Mouse (Mus musculus): ENCODE data around the gene Fbxl8.

Gene Fbxl8

DNA sequence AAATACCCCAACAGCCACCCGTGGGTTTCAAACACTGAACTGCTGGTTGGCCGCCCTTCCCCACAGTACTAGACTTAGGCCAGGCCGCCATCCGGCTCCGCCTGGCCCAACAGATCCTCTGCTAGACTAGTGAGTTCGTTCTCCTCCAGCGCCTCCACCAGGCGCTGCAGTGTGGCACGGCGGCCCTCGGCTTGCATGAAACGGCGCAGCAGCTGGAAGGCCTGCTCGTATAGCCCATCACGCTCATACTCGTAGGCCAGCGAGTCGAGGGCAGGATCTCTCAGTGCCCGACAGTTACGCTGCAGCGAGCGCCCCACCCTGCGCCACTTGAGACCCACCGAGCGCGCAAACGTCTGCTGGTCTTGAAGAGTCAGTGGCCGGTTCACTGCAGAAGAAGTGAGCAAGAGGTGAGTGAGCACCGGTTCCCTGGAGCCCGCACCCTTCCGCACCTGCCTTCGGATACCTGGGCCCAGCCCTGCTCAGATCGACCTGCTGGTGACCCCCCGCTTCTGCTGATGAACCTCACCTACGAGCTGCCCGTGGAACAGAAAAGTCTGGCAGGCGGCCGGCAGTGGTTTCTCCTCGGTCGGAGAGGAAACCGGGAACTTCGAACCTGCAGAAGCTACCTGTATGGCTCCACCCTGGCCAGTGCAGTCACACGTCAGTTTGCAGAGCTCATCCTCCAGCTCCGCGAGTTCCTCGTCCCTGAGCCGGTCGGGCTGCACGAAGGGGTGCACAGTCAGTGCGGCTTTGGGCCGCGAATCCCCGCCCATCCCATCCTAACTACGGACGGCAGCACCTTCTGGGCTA is 5.3 kb upstream of the Fbxl8 start:
- no peak for DNase-seq

DNA sequence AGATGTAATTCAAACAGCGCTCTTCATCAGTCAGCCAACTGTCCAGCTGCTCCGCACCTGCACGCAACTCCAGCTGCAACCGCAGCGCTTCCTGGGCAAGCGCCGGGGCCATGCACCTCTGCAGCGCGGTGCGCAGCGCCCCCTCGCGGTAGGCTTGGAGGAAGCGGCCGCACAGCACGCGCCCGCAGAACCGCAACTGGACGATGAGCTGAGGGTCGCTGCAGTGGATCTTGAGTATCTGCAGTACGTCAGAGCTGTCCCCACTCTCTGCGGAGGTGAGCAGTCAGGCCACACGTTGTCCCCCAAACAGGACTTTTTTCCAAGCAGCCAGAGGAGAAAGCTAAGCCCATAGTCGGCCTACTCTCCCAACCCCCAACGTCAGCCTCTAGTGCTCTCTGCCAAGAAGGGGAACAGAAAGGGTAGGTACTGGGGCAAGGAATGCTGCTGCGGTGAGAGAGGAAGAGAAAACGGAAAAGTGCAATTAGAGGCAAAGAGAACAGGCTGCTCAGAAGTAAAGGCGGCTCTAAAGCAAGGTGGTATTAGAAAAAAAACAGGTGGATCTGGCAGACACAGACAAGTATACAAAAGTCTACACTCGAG is 4.6 kb upstream of the Fbxl8 start:
- DNase-seq = peak; percentile 76

GRCm38 (mm10) chr8:105260371-105261099 is 3.9 kb upstream of the Fbxl8 start:
- no peak for DNase-seq

DNA sequence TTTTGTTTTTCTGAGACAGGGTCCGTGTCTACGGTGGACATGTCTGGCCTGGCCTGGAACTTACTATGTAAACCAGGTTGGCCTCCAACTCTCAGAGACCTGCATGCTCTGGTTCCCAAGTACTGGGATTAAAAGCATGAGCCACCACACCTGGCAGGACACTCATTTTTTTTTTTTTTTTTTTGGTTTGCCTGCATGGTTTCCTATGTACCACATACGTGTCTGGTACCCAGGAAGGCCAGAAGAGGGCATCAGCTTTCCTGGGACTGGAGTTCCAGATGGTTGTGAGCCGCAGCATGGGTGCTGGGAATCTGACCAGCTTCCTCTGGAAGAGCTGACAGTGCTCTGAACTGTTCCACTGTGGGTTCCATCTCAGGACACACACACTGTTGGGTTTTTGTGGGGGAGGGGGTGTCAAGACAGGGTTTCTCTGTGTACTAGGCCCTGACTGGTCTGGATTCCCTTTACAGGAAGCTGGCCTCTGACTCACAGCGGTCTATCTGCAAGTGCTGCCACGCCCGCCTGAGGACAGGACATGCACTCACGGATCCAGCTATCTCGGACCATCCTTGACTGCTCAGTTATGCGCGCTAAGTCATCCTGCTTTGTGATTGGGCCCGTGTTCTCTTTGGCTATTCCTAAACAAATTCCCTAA is 3.0 kb upstream of the Fbxl8 start:
- no peak for DNase-seq

- DNase-seq = no peak
These were observed 1.1 kb upstream of the Fbxl8 start for GRCm38 (mm10) chr8:105263244-105263912.

DNA sequence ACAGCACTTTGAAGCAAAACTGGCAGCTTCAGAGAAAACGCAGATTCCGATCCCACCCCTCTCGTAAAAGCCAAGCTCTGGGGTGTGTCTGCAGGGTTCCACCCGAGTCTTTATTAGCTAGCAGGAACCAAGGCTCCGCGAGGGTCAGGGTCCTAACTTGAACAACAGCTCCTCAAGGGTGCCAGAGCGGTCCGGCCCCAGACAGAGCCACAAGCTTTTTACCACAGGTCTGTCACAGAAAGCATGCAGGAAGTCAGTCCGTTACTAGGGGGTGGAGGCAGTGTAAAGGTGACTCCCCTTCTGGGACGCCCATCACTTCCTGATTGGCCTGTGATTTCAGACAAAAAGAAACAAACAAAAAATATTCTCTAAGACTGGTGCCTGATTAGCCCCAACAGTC is 680 bp downstream of the Fbxl8 start:
- DNase-seq = peak; percentile 42

- no peak for DNase-seq
These were observed 2.3 kb downstream of the Fbxl8 start for GRCm38 (mm10) chr8:105266775-105267174.

DNA sequence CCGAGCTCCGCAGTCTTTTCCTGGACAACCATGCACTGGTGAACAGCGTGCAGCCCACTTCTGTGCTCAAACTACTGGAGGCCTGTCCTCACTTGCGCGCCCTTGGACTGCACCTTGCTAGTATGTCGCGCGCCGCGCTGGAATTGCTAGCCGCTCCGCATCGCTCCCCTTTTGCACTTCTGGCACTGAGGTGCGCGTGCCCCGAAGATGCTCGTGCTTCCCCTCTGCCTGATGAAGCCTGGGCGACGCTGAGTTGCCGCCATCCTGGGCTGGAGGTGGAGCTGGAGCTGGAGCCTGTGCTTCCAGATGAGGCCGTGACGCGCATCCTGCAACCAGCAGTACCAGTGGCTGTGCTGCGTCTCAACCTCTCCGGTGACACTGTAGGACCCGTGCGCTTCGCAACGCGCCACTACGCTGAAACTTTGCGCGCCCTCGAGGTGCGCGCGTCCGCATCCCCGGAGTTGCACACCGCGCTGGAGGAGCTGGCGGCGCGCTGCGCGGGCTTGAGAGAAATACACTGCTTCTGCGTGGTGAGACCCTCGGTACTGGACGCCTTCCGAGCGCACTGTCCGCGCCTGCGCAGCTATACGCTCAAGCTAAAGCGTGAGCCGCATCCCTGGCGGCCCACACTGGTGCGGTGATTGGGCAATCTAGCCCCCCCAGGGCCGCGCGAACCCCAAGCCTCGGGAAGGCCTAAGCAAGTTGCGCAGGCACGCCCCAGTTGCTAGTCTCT is 4.1 kb downstream of the Fbxl8 start:
- peak; percentile 41 for DNase-seq

DNA sequence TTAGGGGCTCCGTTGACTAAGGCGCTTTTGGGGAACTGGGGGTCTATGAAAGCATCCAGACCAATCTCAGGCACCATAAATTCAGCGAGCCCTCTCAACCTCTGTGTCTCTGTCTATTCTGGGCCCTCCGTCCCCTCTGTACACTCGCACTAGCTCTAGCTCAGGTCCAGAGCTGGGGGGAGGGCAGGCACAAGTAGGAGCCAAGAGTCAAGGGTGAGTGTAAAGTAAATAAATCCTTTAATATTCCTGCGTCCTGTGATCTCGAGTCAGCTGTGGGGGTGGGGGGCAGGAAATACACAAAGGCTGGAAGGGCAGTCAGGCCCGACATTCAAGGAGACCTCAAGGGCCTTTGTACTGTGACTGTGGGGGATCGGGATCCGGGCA is 4.6 kb downstream of the Fbxl8 start:
- DNase-seq = peak; percentile 44

DNA sequence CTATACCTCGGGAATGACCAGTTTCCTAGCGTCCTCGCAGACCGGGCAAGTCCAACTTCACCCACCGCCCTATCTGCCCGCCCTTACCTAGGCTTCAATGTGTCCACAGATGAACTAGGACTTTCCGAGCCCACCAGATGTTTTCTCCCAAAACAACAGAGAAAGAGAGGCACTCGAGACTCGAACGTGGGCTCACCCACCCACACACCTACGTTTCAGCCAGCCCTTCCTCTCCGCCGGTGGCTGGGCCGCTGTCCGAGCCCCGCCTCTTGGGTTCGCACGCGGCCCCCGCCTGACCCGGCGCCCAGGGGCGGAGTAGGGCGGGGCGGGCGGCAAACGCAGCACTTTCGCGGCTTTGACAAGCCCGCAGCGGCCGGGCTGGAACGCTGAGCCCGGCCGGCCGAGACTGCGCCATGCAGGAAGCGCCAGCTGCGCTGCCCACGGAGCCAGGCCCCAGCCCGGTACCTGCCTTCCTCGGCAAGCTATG is 5.1 kb downstream of the Fbxl8 start, which contains the start of gene Hsf4:
Gene Hsf4, plus strand, starts transcription at position 341 of the 487 bp plus-strand sequence.
- DNase-seq = peak; percentile 75

GRCm38 (mm10) chr8:105270101-105270915 is 5.9 kb downstream of the Fbxl8 start:
- no peak for DNase-seq

- no peak for DNase-seq
These were observed 6.4 kb downstream of the Fbxl8 start for GRCm38 (mm10) chr8:105270916-105271186.

DNA sequence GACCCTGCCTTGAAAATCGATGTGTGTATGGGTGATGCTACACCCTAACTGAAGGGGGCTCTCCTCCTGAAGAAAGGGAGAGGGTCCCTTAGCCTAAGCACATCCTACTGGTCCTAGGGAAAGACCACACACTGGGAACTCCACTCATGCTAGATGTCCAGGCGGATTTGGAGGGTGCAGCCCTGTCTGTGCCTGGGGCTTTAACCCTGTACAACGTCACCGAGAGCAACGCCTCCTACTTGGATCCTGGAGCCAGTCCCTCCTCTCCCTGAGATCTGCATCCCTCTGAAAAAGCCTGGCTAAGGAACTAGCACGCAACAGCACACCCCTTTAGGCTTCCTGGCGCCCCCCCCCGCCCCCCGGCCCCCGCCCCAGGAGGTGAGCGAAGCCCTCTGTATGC is 10.9 kb downstream of the Fbxl8 start:
- no peak for DNase-seq

DNA sequence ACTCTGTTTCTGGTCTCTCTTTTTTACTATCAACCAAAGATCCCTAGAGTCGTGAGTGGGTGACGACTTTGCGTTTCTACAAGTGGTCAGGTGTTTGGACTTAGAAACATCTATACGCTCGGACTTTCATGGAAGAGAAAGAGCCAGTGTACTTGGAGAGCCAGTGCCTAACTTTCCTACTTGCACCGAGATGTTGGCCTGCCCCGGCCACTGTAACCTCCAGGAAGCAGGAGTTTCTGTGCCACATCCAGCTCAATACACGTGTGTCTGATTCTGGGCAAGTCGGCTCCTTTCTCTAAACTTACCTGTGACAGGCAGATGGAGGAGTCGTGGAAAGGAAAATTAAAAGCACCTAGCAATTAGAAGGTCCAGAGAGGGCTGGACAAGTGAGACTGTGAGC is 11.4 kb downstream of the Fbxl8 start, which contains the start of gene Nol3:
Gene Nol3, plus strand, starts transcription at position 301 of the 400 bp plus-strand sequence.
- no peak for DNase-seq

GRCm38 (mm10) chr8:105276292-105277120 is 12.1 kb downstream of the Fbxl8 start:
- DNase-seq = peak; percentile 59

- DNase-seq = peak; percentile 85
These were observed 14.5 kb downstream of the Fbxl8 start for GRCm38 (mm10) chr8:105278911-105279334.

DNA sequence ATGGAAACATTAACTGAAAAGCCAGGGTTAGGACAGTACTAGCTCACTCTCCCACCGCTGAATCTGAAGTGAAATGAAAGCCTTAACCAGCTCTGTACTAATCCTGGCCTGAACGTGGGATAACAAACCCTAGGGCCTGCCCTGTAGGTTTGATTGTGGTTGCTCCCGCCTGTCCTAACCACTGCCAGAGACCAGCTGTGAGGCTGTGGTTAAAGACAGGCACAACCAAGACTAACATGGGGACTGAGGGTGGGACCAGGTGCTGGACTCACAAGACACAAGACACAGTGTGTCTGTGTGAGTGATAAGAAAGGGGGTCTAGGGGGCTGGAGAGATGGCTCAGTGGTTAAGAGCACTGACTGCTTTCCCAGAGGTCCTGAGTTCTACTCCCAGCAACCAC is 16.1 kb downstream of the Fbxl8 start:
- no peak for DNase-seq

DNA sequence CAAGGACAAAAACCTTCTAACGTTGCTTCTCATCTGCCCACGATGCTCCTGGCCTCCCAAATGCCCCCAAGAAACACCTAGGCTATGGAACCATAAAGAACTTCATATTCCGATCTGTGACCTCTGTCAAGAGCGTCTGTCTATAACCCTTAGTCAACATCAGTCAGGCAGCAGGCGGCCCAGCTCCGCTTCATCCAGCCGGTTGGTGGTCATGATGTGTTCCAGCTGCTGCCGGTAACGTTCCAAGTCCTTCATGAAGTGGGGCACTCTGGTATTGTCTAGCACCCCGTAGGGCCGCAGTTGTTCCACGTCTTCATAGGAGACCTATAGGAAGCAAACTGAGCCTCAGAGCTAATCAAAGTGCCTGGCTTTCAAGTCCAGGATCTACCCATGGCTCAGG is 17.4 kb downstream of the Fbxl8 start:
- DNase-seq = no peak

DNA sequence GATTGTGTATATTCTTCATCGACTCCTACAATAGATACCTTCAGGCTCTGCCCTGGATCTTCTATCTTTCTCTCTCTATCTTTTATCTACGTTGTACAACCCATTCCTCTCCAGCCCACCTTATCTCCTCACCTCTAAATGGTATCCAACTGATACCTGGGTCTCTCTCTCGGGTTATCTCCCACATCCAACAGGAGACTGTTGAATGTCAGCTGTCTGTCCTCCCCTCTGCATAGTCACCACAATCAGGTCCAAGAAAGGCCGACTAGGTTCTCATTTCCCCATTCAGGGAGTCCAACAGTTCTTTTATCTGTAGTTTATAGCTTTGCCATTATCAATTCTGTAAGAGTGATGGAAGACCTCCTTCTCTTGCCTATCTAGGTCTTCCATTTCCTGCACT is 17.8 kb downstream of the Fbxl8 start:
- no peak for DNase-seq

DNA sequence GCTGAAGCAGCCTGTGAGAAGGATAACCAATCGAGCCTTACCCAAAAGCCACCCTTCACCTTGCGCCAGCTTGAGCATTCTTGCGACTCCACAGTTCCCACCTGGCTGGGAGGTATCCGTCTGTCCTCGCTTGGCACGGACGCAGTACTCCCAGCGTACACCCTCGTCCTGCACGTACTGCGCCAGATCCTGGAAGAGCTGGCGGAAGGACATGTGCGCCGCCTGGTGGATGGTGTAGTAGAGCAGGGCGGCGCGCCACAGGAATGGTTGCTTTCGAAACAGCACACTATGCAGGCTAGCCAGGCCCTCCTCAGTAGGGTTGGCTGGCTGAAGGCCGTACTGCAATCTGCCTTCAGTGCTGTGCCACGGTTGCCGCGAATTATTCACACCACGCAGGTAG is 18.6 kb downstream of the Fbxl8 start:
- peak; percentile 59 for DNase-seq

Data from kidney, postnatal 14 days (tissue).